Mouse (Mus musculus) heart, postnatal 0 days (tissue): ENCODE results near the gene Tmem18. TPM values are rescaled to one million over a fixed set of nuclear protein-coding genes. Genes with fewer than 3 reads are reported as not detected.

ENCODE experiments used
- ATAC-seq: fragments of 200-750 bp; cut with Nextera tagmentation; 2 replicates; pipeline ENCODE4 v1.8.0; 2017; ENCODE audit warnings: low read depth, moderate number of reproducible peaks, moderate library complexity; ENCODE audit not compliant: insufficient read depth
- DNase-seq: peaks from one replicate; pipeline ENCODE4 v3.0.0-alpha.2; 2016; ENCODE audit warnings: low spot score
- H3K27ac ChIP-seq: fragments of 300-500 bp; sonication (generic); 2 replicates; pipeline ENCODE4 v1.5.1; 2014; ENCODE audit warnings: low read depth, mild to moderate bottlenecking
- H3K27me3 ChIP-seq: fragments of 300-500 bp; sonication (generic); 2 replicates; pipeline ENCODE4 v1.6.1; 2014; ENCODE audit warnings: low read length, mixed read lengths; ENCODE audit not compliant: control insufficient read depth, insufficient read depth
- H3K36me3 ChIP-seq: fragments of 300-500 bp; sonication (generic); replicated peaks from 2 replicates; pipeline ENCODE4 v1.6.1; 2014; ENCODE audit warnings: low read length, mixed read lengths; ENCODE audit not compliant: control insufficient read depth, insufficient read depth
- H3K4me1 ChIP-seq: fragments of 300-500 bp; sonication (generic); 2 replicates; pipeline ENCODE4 v1.6.1; 2014; ENCODE audit warnings: antibody characterized with exemption; ENCODE audit not compliant: control insufficient read depth, insufficient read depth
- H3K4me2 ChIP-seq: fragments of 300-500 bp; sonication (generic); 2 replicates; pipeline ENCODE4 v1.6.1; 2014; ENCODE audit warnings: low read depth, mild to moderate bottlenecking, low read length, moderate library complexity
- H3K4me3 ChIP-seq: fragments of 300-500 bp; sonication (generic); 2 replicates; pipeline ENCODE4 v1.5.1; 2014; ENCODE audit warnings: low read depth, low read length
- H3K9ac ChIP-seq: fragments of 300-500 bp; sonication (generic); replicated peaks from 2 replicates; pipeline ENCODE4 v1.6.1; 2014; ENCODE audit warnings: low read depth, low read length, mixed read lengths
- H3K9me3 ChIP-seq: fragments of 300-500 bp; sonication (generic); replicated peaks from 2 replicates; pipeline ENCODE4 v1.6.1; 2016; ENCODE audit warnings: low read length; ENCODE audit not compliant: control insufficient read depth
- CTCF ChIP-seq: IDR thresholded peaks from 2 replicates; pipeline ENCODE4 v1.5.1; 2016; ENCODE audit warnings: antibody characterized with exemption, control low read depth, low read depth
- EP300 ChIP-seq: IDR thresholded peaks from 2 replicates; pipeline ENCODE4 v1.6.1; 2016; ENCODE audit warnings: antibody characterized with exemption, low read depth
- WGBS: fragments of 180-500 bp; shearing (Covaris S2); extraction: QIAGEN DNeasy Blood & Tissue Kit; methylation state at CpG from one replicate; pipeline ENCODE4 v1.1.7; 2014; 5-methylcytosine and 5-hydroxymethylcytosine counted together
- microRNA-seq: library from miRNA; unstranded; fragments of <30 nt; microRNA quantifications from one replicate; pipeline ENCODE4, GENCODE M21; 2016
- polyA plus RNA-seq: library from polyadenylated mRNA; unstranded; fragments of >200 nt; fragmentation: Nextera tagmentation; extraction: Ambion mirVana; gene quantifications from 2 replicates; pipeline ENCODE4 v1.2.1, GENCODE M21; 2015
- total RNA-seq: library from RNA; depleted of rRNA; stranded (reverse); fragments of >200 nt; gene quantifications from 2 replicates; pipeline ENCODE4 v1.2.3, GENCODE M21; 2014; ENCODE audit warnings: low replicate concordance; rRNA removed

Gene Tmem18
- total and polyA plus RNA-seq, 2 experiments from 2014 or later, result 10.3 to 12.0 TPM

DNA sequence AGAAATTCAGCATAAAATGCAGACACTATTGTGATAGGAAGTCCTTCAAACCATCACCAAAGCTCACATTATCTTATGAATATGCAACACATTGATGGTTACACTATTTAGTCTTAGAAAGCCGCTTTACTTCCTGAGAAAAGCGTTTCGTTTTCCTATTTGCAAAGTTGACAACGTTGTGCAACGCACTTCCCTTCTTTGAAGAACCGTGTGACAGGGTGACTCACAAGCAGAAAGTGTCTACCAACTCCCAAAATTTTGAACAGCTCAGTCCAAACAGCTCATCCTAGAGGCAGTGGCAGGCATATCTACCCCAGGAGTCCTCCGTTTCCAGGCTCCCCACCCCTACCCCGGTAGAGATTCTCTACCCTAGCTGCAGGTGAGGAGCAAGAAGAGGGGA lies 22.5 kb downstream of the Tmem18 start:
- no peaks in the 10 kb centered on the region for H3K27me3 ChIP-seq
- DNase-seq, result no peak
- ATAC-seq, result no peak
- H3K9ac ChIP-seq, result no peak overlapping the region
- H3K4me2 ChIP-seq, result no peak overlapping the region
- H3K9me3 ChIP-seq, result no peaks in the 10 kb centered on the region
- H3K27ac ChIP-seq, result no peak overlapping the region
- no peak overlapping the region for H3K4me3 ChIP-seq
- H3K36me3 ChIP-seq, result no peaks in the 10 kb centered on the region
- TF ChIP-seq CTCF, result no peak
- TF ChIP-seq EP300, result no peak
- H3K4me1 ChIP-seq, result no peaks in the 10 kb centered on the region
- 63% methylated on average over 8 of the region's 8 CpGs for WGBS

DNA sequence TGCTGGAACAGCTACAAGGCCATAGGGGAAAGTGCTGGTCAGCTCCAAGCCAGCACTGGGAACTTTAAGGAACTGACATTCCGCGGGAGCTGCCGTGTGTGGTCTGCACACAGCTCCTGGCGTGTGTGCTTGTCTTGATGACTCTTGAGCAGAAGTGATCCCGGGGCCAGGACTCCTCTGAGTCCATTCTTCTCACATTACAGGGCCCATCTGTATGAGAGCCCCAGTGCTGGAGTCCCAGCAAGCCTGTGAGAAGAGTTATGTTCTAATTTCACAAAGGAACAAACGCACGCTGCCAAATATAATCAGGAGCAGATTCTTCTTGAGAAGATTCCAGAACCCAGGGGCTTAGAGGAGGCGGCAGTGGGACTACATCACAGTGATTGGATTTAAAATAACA lies 34.2 kb downstream of the Tmem18 start:
- Histone ChIP-seq H3K4me2 (no peak overlapping the region), H3K4me1 (no peaks in the 10 kb centered on the region), H3K36me3 (no peaks in the 10 kb centered on the region), H3K9me3 (no peaks in the 10 kb centered on the region), H3K27ac (no peak overlapping the region), H3K27me3 (no peaks in the 10 kb centered on the region), H3K4me3 (no peak overlapping the region), H3K9ac (no peak overlapping the region)
- DNase-seq (no peak), ATAC-seq (no peak)
- TF ChIP-seq CTCF (no peak), EP300 (no peak)
- 37% methylated on average over 8 of the region's 8 CpGs for WGBS

DNA sequence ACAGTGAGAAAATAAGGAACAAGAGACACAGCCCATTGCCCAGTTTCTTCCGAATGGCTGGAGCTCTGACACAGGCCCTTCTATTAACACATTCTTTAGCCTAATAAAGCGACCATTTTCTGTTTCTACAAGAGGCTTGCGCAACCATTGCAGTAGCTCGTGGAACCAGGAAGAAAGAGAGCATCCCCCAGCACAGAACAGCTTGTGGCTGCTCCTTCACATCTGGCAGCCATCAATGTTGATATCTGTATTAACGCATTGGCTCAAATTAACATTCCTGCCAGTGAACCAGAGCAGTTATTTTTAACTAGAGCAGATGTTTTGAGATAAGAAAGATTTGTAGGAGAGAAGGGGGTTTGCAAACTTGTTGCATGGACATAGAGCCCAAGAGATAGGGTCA lies 44.2 kb downstream of the Tmem18 start:
- Histone ChIP-seq H3K4me3 (no peak overlapping the region), H3K36me3 (no peaks in the 10 kb centered on the region), H3K27me3 (no peaks in the 10 kb centered on the region), H3K27ac (no peak overlapping the region), H3K4me2 (no peak overlapping the region), H3K9ac (no peak overlapping the region), H3K4me1 (no peaks in the 10 kb centered on the region), H3K9me3 (no peaks in the 10 kb centered on the region)
- ATAC-seq (no peak), DNase-seq (no peak)
- TF ChIP-seq EP300 (no peak), CTCF (no peak)
- 53% methylated on average over 5 of the region's 5 CpGs for WGBS

DNA sequence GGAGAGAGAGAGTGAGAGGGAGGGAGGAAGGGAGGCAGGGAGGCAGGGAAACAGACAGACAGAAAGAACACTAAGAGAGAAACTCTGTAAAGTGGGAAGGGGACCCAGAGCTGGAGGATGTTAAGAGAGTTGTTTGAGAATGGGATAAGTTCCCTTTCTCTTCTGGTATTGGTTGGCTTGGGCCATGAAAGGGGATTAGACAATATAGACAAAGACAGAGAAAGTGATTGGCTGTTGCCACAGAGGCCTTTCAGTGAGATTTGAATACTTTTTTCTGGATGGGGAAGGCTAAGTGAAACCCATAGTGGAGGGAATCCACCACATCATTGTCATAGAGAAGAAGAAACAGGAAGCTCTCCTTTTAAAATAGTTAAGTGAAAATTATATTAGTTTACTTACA lies 50.3 kb downstream of the Tmem18 start:
- no peaks in the 10 kb centered on the region for H3K4me1 ChIP-seq
- TF ChIP-seq CTCF, result no peak
- no peak for TF ChIP-seq EP300
- no peaks in the 10 kb centered on the region for H3K27me3 ChIP-seq
- no peak overlapping the region for H3K9ac ChIP-seq
- no peak overlapping the region for H3K4me3 ChIP-seq
- no peaks in the 10 kb centered on the region for H3K9me3 ChIP-seq
- H3K4me2 ChIP-seq, result no peak overlapping the region
- H3K36me3 ChIP-seq, result no peaks in the 10 kb centered on the region
- ATAC-seq, result no peak
- H3K27ac ChIP-seq, result no peak overlapping the region
- no peak for DNase-seq

Small RNA genes within 50 kb of the gene (microRNA-seq; reads per million reads assigned to microRNA genes)
- gene Gm25243, result not detected

Other genes starting within 250 kb of the Tmem18 start
- gene Sntg2, start 211.1 kb upstream of the Tmem18 start, total RNA-seq, result 4.1 and 13.9 TPM in 2 replicates
- gene Sntg2, start 211.1 kb upstream of the Tmem18 start, polyA plus RNA-seq, result 2.8 TPM in 2 replicates